Mouse (Mus musculus) ES-Bruce4 (cell line): ENCODE data around the gene Bex4. TPM values are rescaled to one million over a fixed set of nuclear protein-coding genes. Genes with fewer than 3 reads are reported as not detected.
"Not testable (repeated sequence)": the region's sequence is repeated elsewhere in the genome, so short reads cannot be mapped to it uniquely, and the experiment has no call there.

ENCODE experiments used
- H3K27ac ChIP-seq: 2 replicates; pipeline ENCODE4 v1.5.1; 2012; ENCODE audit warnings: low read length, inconsistent platforms; ENCODE audit not compliant: insufficient read depth
- H3K27me3 ChIP-seq: 2 replicates; pipeline ENCODE4 v1.6.1; 2012; ENCODE audit warnings: mild to moderate bottlenecking, low read length, inconsistent platforms; ENCODE audit not compliant: control insufficient read depth, poor library complexity, insufficient read depth, severe bottlenecking
- H3K36me3 ChIP-seq: 2 replicates; pipeline ENCODE4 v1.6.1; 2012; ENCODE audit warnings: inconsistent platforms, mild to moderate bottlenecking, low read length, moderate library complexity; ENCODE audit not compliant: control insufficient read depth, poor library complexity, insufficient read depth, severe bottlenecking
- H3K4me1 ChIP-seq: one replicate; pipeline ENCODE4 v1.8.1; 2011; ENCODE audit warnings: low read length; ENCODE audit not compliant: control insufficient read depth, insufficient read depth
- H3K4me3 ChIP-seq: 2 replicates; pipeline ENCODE4 v1.5.1; 2011; ENCODE audit warnings: low read depth, mild to moderate bottlenecking, low read length
- H3K9ac ChIP-seq: 2 replicates; pipeline ENCODE4 v1.6.1; 2012; ENCODE audit warnings: low read depth, mild to moderate bottlenecking, inconsistent platforms; ENCODE audit not compliant: poor library complexity, severe bottlenecking
- H3K9me3 ChIP-seq: replicated peaks from 2 replicates; pipeline ENCODE4 v1.6.1; 2012; ENCODE audit warnings: mild to moderate bottlenecking, low read length, inconsistent platforms; ENCODE audit not compliant: control insufficient read depth, poor library complexity, insufficient read depth, severe bottlenecking
- CTCF ChIP-seq: IDR thresholded peaks from one replicate; pipeline ENCODE4 v1.8.1; 2011; ENCODE audit warnings: low read depth, low read length
- EP300 ChIP-seq: IDR thresholded peaks from 2 replicates; pipeline ENCODE4 v1.6.1; 2011; ENCODE audit warnings: low read depth, low read length; ENCODE audit not compliant: insufficient read depth
- POLR2A ChIP-seq: IDR thresholded peaks from one replicate; pipeline ENCODE4 v1.8.1; 2011; ENCODE audit warnings: low read length; ENCODE audit not compliant: insufficient read depth
- polyA plus RNA-seq: library from polyadenylated mRNA; stranded (reverse); fragments of >200 nt; gene quantifications from 2 replicates; pipeline ENCODE4 v1.2.4, GENCODE M21; 2011; ENCODE audit warnings: low read depth; ENCODE audit not compliant: missing spikeins, insufficient read depth, insufficient read length

The Bex4 gene
- 212 and 219 TPM in 2 replicates for polyA plus RNA-seq

DNA sequence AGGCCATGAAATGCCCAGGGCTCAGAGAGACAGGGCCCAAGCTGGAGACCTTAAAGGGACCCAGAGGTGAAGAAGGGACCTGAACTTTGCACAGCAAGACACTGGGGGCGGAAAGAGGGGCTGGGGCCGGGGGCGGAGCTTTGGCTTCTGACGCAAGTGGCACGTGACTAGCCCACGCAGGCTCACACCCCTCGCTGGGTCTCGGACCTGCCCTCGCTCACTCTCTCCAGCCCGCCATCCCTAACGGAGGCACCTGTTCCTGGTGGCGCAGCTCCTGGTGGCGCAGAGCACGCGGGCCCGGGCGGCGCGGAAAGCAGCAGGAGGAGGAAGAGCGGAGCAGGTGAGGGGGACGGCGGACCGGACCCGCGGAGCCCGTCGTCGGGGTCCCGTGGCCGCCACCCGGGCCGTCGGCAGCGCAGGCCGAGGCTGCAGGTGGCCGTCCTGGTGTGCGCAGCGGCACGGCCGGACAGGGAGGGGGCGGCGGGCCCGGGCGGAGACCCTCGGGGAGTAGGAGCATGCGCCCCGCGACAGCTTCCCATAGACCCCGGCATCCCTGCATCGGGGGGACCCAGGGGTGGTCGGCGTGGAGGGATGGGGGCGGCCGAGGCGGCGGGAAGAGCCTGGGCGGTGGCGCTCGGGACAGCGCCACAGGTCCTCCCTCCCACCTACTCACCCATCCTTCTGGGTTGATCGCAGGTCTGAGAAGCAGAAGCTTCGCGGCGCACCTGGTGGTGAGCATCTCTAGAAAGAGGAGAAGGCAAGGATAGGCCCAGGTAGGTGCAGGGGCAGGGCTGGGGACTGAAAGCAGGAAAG lies at the start of gene Bex4:
Gene Bex4 (plus strand): TSS at position 170 of the 813 bp plus-strand sequence.
- not testable (repeated sequence) for H3K4me1 ChIP-seq, H3K27me3 ChIP-seq, H3K36me3 ChIP-seq, H3K9me3 ChIP-seq
- Histone ChIP-seq H3K27ac (peak within 1 kb of the TSS; percentile 4; the same call in 1 of the 2 replicates), H3K4me3 (peak within 1 kb of the TSS; percentile 86), H3K9ac (peak within 1 kb of the TSS; percentile 47)

DNA sequence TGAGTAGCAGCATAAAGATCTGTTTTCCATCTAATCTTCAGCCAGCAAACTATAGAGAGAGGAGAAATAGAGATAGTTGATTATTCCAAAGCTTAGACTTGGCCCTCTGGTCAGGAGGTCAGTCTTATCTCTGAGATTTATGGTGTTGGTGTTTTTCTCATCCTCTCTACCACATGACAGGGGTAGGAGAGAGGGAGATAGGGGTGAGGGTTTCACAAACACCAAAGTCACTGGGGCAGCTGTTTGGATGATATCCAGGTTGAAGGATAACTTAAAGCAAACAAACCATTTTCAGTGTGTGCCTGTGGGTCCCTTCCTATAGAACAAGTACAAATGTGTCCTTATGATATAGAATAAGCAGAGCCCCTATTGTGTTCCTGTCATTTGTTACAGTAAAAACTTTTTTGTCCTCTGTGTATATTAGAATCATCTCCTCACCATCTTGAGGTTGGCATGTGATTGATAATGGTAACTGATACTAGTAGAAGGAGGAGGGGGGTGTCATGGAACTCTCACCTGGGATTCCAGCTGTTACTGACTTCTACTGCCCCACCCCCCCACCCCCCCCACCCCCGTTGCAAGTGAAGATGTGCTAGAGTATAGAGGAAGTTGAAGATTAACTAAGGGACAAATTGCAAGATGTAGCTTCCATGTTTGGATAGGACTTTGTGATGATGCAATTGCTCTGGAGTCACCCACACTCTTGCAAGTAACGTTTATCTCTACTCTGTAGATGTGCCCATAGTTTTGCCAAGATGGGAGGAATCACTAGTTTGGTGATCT lies 46.1 kb upstream of the Bex4 start:
- Histone ChIP-seq H3K27ac (no peak overlapping the region), H3K27me3 (no peaks in the 10 kb centered on the region), H3K4me3 (no peak overlapping the region), H3K4me1 (no peaks in the 10 kb centered on the region), H3K9ac (no peak overlapping the region), H3K9me3 (no peaks in the 10 kb centered on the region), H3K36me3 (no peaks in the 10 kb centered on the region)
- TF ChIP-seq CTCF, result no peak
- no peak for TF ChIP-seq POLR2A
- no peak for TF ChIP-seq EP300

DNA sequence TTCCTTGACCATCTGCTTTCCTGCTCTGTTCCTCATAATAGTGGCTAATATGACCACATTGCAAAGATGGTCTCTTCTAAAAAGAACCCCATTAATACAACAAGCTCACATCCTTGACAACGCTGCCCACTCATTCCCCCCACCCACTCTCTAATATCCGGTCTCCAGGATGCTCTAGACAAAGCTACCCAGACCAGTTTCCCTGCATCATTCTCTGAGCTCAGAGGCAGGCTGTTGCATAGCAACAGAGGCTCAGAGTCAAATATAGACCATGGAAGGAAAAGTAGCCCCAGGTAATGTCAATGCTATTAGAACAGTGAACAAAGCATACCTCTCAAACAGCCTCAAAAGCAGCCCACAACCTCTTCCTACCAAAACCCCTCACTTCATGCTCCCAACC lies 44.4 kb upstream of the Bex4 start:
- H3K27ac ChIP-seq, result no peak overlapping the region
- H3K4me1 ChIP-seq, result no peaks in the 10 kb centered on the region
- H3K4me3 ChIP-seq, result no peak overlapping the region
- TF ChIP-seq POLR2A (no peak), CTCF (no peak), EP300 (no peak)
- no peaks in the 10 kb centered on the region for H3K9me3 ChIP-seq
- H3K27me3 ChIP-seq, result no peaks in the 10 kb centered on the region
- H3K9ac ChIP-seq, result no peak overlapping the region
- no peaks in the 10 kb centered on the region for H3K36me3 ChIP-seq

DNA sequence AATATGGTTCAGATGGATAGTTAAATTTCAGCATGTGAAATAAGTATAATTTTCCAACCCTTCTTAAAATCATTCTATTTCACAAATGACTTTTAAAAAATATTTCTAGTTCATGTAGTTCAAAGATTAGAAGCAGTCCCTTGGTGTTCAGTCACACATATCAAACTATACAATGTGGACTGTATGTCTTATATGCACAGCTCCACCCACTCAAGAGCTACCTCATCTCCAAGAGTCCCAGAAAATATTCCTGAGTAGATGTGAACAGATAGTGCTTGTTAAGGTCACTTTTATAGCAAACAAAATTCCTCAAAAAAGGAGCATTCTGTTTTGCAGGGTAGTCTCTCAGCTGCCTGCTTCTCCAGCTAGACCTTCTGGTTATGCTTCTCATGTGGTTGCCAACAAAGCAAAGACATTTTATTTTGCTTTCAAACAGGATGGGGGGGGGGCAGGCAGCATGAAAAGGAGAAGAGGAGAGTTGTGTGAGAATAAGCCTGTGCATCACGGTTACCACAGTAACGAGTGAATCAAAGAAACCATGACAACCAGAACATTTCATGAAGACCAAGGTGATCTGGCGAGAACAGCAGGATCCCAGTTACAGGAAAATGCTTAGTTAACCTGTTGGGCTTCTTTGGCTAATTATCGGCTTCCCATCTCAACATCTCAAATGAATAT lies 34.6 kb upstream of the Bex4 start:
- Histone ChIP-seq H3K9me3 (no peaks in the 10 kb centered on the region), H3K36me3 (no peaks in the 10 kb centered on the region), H3K4me1 (no peaks in the 10 kb centered on the region), H3K27me3 (no peaks in the 10 kb centered on the region), H3K9ac (no peak overlapping the region), H3K27ac (no peak overlapping the region), H3K4me3 (no peak overlapping the region)
- TF ChIP-seq CTCF (no peak), POLR2A (no peak), EP300 (no peak)

DNA sequence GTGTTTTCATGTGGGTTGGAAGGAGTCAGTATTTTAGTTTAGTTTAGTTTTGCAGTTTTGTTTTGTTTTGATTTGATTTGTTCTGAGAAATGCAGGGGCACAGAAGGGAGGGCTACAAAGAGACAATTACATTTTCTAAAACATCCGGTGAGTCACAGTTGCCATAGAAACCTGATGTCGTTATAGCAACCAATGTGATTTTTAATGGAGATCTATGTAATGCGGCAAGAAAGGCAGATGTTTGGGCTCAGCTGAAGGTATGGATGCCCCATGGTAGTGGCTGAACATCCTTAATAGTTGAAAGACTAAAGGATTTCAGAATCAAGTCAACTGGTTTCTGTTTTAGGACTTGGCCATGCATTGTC lies 34.1 kb upstream of the Bex4 start:
- Histone ChIP-seq H3K4me1 (no peaks in the 10 kb centered on the region), H3K9ac (no peak overlapping the region), H3K4me3 (no peak overlapping the region), H3K27me3 (no peaks in the 10 kb centered on the region), H3K36me3 (no peaks in the 10 kb centered on the region), H3K9me3 (no peaks in the 10 kb centered on the region), H3K27ac (no peak overlapping the region)
- TF ChIP-seq EP300 (no peak), POLR2A (no peak), CTCF (no peak)
